Mouse (Mus musculus) thymus, adult 18-20 months (tissue): Measurements from ENCODE around the gene Fam83e.

Source experiments
- DNase-seq, 2 experiments: peaks; one replicate each; pipeline ENCODE4 v3.0.0; 2022; ENCODE audit warnings: mixed read lengths in 2 of 2

The Fam83e gene

DNA sequence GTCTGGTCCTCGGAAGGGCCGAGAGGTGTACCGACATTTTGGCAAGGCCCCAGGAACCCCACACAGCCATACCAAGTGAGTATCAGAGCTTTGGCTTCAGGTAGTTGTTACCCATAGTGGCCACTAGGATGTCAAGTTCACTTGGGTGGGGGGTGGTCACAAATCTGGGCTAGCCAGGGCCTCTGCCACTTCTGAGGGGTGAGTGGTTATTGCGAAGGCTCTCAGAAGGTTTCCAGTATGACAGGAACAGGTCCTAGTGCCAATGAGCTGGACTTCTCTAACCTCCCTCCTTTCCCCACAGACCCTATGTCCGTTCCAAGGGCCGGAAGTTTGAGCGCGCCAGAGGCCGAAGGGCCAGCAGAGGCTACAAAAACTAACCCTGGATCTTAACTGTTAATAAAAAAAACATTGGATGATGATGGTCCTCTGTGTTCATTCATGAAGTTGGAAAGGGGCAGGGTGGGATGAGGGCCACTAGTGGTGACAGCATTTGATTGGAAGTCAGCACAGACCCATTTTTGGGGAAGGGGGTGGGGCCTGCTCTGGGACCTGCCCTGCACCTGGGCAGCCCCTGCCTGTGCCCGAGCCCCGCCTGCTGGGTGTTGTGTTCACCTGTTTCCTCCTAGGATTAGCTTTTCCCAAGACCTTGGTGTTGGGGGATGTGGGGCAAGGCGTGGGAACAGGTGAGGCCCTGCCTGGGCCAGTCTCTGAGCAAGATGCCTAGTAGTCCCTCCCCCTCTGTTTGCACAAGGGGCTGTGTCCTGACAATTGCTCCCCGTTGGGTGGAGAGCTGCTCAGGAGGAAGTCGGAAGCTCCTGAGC is at the start of gene Fam83e:
Fam83e (plus strand) TSS at position 800 of the 821 bp plus-strand sequence.
- DNase-seq = no peak

DNA sequence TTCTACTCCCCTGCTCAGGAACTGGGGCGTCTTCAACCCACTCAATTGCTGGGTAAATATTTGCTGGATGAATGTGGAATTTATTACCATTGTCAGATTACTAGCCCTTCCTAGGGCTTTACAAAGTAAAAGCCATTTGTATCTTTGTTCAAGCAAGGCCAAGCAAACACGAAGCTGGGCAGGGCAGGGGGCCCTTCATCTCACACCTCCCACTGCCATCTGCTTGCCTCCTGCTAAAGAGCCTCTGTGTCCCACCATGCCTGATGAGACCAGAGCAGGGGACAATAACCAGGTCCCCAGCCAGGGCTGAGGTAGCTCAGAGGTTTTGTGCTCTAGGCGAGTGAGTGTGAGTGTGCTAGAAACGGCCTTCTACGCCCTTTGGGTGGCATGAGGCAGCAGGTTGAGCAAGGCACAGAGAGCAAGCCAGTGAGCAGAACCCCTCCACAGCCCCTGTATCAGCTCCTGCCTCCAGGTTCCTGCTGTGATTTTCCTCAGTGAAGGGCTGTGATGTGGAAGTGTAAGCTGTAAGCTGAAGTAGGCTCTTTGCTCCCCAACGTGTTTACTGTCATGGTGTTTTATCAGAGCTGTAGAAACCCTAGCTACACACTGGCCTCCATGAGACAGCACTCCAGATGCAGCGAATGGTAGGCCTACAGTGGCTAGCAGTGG is 43.3 kb upstream of the Fam83e start:
- DNase-seq = no peak

DNA sequence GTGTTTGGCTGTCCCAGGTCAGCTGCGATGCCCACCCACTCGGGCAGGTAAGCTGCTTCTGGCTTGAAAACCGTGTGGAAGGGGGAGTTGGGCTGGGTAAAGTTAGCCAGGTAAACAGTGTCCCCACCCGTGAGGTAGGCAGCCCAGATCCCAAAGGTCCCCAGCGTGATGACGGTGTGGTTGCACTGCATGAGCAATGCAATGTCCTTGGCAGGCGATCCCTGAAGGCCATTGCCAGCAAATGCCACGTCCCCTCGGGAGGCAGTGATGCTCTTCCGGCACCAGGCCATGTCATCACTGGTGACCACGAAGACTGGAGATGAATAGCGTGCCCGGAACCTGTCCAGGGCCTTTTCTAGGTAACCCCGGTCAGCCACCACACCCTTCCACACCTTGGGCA is 42.5 kb upstream of the Fam83e start:
- no peak for DNase-seq

DNA sequence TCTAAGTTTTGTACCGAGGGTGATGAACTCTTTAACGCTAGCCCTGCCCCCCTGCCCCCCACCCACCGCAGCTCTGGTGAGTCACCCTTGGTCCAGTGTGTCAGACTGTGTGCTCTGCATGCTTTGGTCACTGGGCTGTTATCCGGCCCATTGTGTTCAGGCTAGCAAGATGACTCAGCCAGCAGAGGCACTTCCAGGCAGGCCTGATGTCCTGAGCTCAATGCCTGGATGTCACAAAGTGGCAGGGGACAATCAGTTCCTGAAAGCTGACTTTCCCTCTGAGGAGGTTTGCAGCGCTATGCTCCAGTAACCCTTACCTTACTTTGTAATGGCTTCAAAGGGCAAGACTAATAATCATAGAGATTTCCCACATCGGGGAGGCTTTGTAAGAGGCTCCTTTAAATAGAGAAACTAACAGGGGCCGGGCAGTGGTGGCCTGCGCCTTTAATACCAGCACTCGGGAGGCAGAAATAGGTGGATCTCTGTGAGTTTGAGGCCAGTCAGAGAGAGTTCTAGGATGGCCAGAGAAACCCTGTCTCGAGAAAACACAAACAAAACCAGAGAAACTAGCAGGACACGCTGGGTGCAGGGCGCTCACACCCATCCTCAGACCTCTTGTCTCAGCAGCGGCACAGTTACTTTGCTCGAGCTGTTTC is 40.9 kb upstream of the Fam83e start:
- no peak for DNase-seq

DNA sequence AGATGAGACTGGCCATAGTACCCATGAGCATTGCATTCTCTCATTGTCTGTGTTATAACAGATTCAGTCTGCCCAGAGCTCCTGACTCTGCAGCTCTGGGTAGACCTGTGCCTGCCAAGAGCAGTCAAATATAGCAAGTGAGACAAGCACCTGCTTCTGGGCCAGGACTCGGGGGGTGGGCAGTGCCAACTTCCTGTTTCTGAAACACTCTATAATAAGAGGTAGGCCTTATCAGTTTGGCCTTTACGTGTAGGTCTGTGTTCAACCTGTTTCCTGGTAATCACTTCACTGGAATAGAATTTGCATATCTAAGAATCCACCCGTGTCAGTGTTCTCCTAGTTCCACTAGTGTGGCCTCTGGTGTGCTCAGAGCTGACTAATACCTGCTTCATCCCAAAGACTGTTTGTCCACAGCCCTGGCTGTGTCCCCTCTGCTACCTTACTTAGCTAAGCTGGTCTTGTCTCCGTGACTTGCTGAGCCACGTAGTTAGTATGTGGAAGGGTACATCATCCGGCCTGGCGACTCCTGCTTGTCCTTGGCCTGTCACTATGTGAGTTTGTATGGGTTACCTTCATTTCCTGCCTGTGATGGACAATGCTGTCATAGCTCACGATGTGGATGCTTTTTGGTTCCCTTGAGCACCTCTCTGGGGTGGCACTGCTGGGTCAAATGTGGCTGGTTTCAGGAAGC is 39.8 kb upstream of the Fam83e start:
- no peak for DNase-seq

DNA sequence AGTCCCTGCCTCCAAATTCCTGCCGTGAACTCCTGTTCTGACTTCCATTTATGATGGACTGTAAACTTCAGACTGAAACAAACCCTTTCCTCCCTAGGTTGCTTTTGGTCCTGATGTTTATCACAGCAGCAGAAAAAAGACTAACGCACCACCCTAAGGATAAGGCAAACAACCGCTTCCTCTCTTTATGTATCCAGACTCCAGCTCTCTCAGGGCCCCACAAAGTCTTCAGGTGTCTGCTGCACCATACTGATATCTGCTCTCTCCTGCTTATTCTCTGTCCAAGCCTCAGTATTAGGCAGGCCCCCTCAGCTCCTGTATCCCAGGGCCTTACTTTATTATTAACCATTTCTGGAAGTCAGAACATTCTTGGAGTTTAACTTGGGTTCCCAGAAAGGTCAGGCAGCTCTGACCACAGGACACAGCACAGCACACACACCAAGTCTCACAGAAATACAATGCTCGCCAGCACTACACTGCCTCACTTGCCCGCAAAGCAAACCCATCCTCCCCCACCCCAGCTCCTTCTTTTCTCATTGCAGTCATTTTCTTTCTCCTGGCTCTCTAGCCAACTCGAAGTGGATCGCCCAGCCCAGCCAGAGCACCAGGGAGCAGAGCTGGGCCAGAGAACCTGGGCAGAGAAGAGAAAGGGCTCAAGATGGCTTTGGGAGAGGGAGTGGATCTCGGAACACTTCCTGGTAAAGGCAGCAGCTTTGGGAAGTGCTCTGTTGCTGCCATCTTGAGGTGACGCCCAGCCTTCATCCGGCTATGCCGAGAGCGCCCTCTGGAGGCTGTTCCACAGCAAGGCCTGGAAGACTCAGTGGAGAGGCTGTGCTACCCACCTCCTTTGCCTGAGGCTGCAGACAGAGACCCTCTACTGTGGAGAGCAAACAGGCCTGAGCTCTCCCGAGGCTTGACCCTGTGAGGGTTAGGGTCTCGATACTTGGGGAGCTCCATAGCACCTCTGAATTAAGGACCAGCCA is 38.6 kb upstream of the Fam83e start:
- DNase-seq = peak; percentile 50 to 67

DNA sequence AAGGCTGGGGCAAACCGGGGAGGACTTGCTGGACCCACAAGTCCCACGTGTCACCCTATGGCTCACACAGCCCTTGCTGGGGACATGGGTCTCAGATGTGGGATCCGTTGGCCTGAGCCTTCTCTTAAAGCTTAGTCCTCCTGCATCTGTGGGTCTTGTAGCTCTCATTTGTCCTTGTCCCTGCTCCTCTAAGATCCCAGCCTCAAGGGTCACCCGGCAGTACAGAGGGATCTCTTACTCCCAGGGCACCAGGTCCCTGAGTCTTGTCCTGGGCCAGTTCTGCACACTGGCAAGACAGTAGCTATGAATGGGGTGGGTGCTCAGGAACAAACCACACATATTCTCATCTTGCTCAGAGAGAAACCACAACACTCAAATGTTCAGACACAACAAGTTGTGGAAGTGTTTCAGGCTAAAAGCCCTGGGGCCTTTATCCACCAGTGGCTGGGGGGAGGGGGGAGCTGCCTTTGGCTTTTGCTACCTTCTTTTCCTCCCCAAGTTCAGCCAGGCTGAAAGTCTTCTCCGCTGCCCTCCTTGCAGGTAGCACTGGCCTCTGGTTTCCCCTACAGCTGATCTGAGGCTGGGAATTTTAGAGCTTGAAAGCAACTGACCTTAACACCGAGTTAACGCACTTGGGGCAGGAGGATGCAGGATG is 37.5 kb upstream of the Fam83e start, which contains the start of gene Ntn5:
Ntn5 (plus strand) TSS at position 627 of the 655 bp plus-strand sequence.
- DNase-seq = no peak

DNA sequence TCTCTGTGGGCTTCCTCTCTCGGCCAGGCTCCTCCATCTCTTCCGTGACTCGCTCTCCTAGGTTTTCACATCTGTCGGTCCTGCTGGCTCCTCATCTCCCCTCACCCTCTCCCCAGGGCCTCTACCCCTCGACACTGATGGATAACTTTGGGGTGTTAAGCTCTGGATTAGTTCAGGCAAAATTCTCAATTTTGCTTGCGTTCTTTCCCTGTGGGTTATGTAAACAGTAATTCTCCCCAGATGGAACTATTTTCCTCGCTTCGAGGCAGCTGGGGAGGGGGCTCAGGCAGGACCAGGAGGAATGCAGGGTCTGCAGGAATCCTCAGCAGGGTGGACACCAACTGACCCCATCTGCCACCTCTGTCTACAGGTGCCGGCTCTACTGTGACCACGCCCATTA is 35.2 kb upstream of the Fam83e start:
- no peak for DNase-seq

DNA sequence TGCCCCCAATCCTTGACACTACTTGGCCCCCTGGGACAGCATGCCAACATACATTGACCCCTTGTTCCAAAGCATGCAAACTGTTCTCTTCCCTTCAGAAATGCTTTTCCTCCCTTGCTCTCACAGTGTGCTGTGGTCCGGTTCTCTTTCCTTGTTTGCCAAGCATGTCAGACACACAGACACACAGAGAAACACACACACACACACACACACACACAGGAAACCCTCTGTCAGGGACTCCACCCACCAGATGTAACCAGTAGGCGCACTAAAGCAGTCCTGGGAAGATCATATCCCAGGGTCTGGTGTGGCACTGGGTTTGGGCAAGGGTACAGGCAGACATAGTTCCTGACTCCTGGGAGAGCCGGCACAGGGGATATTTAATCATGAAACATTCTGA is 34.2 kb upstream of the Fam83e start:
- DNase-seq = no peak

DNA sequence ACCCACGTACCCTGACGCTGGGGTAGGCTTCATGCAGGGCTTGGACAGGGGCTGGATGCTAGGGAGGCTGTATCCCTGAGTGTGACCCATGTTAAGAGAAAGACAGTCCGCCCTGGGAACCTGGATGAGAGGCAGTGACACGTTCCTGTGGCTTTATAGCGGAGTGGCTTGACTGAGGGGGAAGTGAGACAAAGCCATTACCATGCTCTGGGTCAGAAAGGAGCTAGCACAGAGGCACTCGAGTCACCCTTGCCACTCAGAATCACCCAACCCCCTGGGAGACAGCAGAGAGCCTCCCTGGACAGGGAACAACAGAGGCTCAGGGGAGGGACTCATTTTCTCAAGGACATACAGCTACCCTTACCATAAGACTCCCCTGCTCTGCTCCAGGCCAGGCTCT is 31.9 kb upstream of the Fam83e start:
- DNase-seq = no peak

DNA sequence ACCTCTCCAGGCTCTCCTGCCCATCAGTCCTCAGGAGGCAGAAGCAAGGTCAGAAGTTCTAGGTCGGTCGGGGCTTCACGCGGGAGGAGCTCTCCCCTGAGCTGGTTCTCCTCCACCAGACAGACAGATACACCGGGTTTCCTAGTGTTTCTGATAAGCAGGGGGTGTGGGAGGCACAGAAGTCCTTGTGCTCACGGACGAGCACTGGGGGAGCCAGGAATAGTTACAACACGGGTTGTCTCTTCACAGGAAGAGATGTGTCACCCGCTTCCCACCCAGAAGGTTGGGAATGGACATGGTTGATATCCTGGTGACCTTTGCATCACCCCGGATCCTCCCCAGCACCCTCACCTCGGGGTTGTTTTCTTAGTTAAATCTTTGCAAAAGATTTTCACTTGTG is 31.2 kb upstream of the Fam83e start:
- DNase-seq = no peak

DNA sequence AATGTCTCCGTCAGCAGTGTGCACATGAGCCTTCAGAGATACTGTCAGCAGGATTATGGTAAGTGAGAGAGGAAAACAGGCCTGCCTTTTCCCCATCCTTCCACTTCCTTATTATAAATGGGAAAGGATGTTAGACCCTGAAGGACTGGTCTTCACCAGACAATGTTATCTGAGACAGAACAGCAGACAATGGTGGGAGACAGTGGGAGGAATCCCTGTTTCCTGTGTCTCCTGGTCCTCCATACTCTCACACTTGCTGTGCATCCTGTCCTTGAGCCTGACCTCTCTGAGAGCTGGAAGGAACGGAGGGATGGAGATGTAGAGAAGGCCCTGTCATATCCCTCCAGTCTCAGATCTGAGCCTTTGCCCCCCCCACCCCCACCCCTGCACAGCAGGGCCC is 28.6 kb upstream of the Fam83e start:
- DNase-seq = no peak

DNA sequence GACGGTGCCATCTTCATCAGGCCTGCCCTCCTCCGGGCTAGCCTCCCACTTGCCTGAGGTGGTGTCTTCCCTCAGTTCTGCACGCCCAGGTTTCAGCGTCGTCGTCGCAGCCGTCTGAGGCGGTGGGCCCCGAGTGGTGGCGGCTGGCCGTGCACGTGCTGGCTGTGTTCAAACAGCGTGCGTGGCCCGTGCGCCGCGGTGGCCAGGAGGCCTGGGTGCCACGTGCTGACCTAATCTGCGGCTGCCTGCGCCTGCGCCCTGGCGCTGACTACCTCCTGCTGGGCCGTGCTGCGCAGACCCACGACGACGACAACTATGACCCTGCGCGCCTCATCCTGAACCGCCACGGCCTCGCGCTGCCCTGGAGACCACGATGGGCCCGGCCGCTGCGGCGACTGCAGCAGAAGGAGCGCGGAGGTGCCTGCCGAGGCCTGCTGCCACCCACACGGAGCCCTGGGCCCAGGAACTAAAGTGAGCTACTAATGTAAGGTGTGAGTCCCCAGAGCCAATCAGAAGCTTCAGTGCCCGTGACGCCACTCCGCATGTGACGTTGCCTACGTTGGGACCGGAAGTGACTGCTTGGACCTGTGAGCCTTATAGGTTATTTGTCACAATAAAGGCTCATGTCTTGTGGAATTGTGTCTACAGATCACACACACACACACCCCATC is 27.0 kb upstream of the Fam83e start, which contains the start of gene Sec1:
Sec1 (minus strand) TSS at position 482 of the 671 bp plus-strand sequence.
- no peak for DNase-seq

DNA sequence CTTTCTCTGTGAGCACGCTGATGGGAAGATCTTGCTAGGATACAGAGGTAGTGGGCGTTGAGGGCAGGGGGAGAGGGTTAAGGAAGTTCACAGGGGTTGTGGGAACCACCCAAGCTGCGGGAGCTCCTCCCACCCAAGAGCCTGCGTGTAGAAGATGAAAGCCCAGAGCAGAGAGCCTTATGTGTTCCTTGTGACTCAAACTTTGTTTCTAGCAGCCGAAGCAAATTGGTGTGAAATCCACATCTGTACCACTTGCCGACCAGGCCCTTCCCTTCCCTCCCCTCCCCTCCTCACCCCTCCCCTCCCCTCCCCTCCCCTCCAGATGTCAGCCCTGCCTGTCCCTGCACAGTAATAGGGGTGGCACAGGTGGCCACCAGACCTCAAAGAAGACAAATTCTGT is 25.9 kb upstream of the Fam83e start:
- peak in 1 of 2 experiments; percentile 41 for DNase-seq

DNA sequence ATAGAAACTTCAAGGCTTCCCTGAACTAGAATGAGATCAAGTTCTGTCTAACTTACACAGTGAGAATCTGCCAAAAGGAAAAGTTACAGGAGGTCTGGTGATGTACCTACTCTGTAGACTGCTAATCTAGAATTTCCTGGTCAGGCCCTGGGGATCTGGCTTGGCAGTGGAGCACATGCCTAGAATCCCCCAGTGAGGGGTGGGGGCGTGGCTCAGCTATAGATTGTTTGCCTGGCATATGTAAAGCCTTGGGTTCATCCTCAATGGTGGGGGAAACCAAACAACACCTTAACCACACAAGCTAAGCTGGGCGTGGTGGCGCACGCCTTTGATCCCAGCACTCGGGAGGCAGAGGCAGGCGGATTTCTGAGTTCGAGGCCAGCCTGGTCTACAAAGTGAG is 23.1 kb upstream of the Fam83e start:
- DNase-seq = no peak

DNA sequence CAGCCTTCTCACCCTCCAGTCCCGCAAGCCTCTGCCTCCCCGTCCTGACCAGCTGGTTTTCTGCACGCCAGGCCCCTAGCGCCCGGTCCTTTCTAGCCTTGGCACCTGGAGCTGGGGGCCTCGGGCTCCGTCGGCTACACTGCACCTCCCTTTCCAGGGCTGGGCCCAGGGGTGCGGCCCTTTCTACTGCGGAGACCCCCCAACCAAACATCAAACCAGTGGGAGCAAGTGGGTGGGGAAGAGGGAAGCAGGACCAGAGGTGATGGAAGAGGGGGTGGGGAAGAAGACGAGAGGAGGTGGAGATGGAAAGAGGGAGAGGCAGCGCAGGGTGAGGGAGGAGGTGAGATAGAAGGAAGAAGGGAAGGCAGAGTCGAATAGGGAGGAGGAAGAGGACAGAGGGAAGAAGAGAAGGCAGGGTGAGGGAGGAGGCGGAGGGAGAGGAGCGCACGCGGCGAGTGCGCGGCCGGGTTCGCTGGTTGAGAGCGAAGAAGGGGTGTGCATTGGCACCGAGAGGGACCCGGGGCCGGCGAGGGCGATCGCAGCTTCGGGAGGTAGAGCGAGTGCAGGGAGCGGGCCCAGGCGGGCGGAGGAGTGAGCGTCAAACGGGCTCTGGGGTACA is 21.4 kb upstream of the Fam83e start, which contains the start of gene Car11:
Car11 (plus strand) TSS at position 321 of the 619 bp plus-strand sequence.
- DNase-seq = peak in 1 of 2 experiments; percentile 12

DNA sequence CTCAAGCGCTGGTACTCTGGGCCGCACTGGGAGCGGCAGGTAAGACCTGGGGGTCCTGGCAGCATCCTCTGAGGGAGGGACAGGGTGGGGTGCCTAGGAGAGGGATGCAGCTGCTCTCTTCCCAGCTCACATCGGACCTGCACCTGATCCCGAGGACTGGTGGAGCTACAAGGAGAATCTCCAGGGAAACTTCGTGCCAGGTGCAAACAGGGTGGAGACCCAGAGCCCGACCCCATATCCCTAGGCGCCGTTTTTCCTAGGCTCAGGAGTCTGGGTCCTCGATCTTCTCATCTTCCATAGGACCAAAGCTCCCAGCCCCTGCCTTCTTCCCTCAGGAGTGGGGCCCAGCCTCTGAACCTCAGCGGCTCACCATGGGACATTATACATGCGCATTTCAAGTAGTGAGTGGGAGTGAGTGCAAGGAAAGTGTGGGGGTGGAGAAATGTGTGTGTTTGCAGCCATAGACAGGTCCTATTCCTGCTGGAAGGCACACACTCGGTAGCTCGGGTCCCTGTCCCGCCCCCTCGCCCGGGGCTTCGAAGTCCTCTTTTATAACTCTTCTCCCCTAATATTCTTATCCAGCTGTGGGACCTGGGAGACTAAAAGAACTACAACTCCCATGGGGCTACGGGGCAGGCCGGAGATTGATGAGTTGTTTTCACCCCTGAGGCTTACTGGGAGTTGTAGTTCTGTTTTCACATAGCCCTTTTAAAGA is 20.6 kb upstream of the Fam83e start:
- peak; percentile 46 to 61 for DNase-seq

DNA sequence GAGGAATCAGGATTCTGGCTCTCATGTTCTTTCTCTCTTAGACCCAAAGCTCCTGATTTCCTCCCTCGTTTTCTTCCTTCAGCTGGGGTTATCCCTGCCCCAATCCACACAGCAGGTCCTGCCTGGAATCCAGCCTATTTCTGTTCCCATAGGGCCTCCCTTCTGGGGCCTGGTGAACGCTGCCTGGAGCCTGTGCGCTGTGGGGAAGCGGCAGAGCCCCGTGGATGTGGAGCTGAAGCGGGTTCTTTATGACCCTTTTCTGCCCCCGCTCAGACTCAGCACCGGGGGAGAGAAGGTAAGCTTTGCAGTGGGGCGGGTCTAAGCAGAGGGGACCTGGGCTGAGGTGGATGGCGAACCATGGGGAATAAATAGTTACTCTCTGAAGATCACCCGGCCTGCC is 19.9 kb upstream of the Fam83e start:
- DNase-seq = no peak

DNA sequence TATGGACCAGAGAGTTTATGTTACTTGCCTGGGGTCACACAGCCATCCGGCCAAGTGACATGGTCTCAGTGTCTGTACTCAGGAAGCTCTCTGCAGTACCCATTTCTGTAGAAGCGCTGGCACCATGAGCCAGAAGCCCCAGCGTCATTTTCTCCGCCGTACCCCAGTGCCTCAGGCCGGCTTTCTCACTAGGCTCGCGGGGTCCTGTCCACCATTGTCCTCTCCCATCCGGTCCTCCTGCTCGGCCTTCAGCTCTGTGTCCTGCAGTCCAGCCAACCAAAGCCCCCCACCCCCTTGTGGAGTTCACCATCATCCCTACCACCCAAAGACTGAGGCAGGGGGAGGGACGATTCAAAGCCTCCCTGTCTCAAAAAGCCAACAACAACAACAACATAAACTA is 19.4 kb upstream of the Fam83e start:
- no peak for DNase-seq
